Mouse (Mus musculus): ENCODE data around the gene Cdc14a. TPM values are rescaled to one million over a fixed set of nuclear protein-coding genes. Genes with fewer than 3 reads are reported as not detected.

Cdc14a gene
- total and polyA plus RNA-seq, 3 experiments = 2.6 to 5.9 TPM; not detected in 1

DNA sequence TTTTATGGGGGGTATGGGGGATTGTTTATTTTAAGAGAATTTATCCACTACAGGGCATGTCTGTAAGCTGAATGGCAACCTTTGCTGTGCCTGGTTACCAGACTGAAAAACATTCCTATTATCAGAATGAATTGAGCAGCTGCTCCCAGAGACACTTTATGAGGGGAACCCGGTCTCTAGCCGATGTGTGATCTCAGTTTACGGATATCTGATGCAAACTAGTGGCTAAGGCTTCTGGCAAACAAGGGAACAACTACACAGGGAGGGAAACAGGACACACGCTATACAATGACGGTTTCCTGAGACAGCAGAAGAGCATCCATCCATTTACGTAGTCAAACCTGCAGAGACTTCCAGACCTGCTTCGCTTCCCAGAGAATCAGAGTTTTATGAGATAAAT lies 25.9 kb downstream of the Cdc14a start:
- Histone ChIP-seq H3K27ac (ENCODE audit: control insufficient read depth, low read depth, low read length) (no peak overlapping the region), H3K36me3 (ENCODE audit: control insufficient read depth in 1 of 2, insufficient read depth in 2 of 2, low read length in 2 of 2) (no peaks in the 10 kb centered on the region), H3K27me3 (ENCODE audit: control insufficient read depth in 1 of 2, insufficient read depth in 2 of 2, low read length in 2 of 2) (no peaks in the 10 kb centered on the region), H3K9ac (ENCODE audit: control insufficient read depth, low read depth, low read length, poor library complexity, severe bottlenecking) (no peak overlapping the region), H3K79me2 (ENCODE audit: control insufficient read depth, insufficient read depth, low read length, poor library complexity) (no peaks in the 10 kb centered on the region), H3K9me3 (replicated peaks; ENCODE audit: insufficient read depth, low read length) (no peaks in the 10 kb centered on the region), H3K4me3 (ENCODE audit: control insufficient read depth in 1 of 2, insufficient read depth in 1 of 2, low read depth in 2 of 2, low read length in 2 of 2) (no peak overlapping the region), H3K4me1 (ENCODE audit: control insufficient read depth in 1 of 2, insufficient read depth in 2 of 2, low read length in 2 of 2) (peaks cover 0 to 2% of the 10 kb centered on the region in 2 experiments; a peak in 1 of 4 replicates)
- DNase-seq (ENCODE audit: low read depth, low spot score) = no peak
- TF ChIP-seq MEF2A (IDR thresholded peaks at IDR 0.05; ENCODE audit: extremely low read depth, insufficient replicate concordance, low read depth, low read length, poor library complexity, severe bottlenecking) = no peak
- TF ChIP-seq KAT2A (conservative IDR thresholded peaks at IDR 0.05; ENCODE audit: low read depth, low read length) = no peak
- TF ChIP-seq JUND (IDR thresholded peaks at IDR 0.05; ENCODE audit: low read depth, low read length) = no peak
- TF ChIP-seq POLR2A (IDR thresholded peaks at IDR 0.05; ENCODE audit: control insufficient read depth in 1 of 2, insufficient read depth in 1 of 2, low read depth in 1 of 2, low read length in 2 of 2, poor library complexity in 1 of 2) = no peak
- TF ChIP-seq NELFE (IDR thresholded peaks at IDR 0.05; ENCODE audit: low read depth, low read length) = no peak
- TF ChIP-seq USF2 (IDR thresholded peaks at IDR 0.05; ENCODE audit: borderline replicate concordance in 1 of 2, insufficient read depth in 1 of 2, low read depth in 1 of 2, low read length in 2 of 2) = no peak
- TF ChIP-seq TCF12 (IDR thresholded peaks at IDR 0.05; ENCODE audit: low read depth, low read length) = no peak

DNA sequence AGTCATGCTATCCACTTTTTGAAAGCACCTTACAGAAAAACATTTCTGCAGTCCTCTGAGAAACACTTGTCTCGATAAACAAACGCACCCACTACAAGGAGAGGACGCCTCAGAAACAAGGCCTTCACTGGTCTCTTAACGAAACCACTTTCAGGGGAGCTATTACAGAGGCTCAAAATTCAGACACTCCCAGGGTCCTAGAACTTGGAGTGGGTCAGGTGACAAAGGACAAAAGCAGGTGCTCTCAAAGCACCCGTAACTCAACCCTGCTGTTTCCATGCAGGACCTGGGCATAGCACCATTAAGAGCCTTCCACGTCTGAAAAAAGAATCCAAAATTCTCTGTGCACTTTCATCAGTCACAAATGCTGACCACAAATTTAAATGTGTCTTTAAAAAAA lies 26.5 kb downstream of the Cdc14a start:
- H3K36me3 ChIP-seq (ENCODE audit: control insufficient read depth in 1 of 2, insufficient read depth in 2 of 2, low read length in 2 of 2) = no peaks in the 10 kb centered on the region
- H3K9ac ChIP-seq (ENCODE audit: control insufficient read depth, low read depth, low read length, poor library complexity, severe bottlenecking) = no peak overlapping the region
- TF ChIP-seq EP300 (IDR thresholded peaks at IDR 0.05; ENCODE audit: low read depth in 1 of 2, low read length in 2 of 2) = no peak
- DNase-seq (ENCODE audit: low read depth, low spot score) = no peak
- no peaks in the 10 kb centered on the region for H3K79me2 ChIP-seq (ENCODE audit: control insufficient read depth, insufficient read depth, low read length, poor library complexity)
- peaks cover 0 to 2% of the 10 kb centered on the region in 2 experiments; a peak in 1 of 4 replicates for H3K4me1 ChIP-seq (ENCODE audit: control insufficient read depth in 1 of 2, insufficient read depth in 2 of 2, low read length in 2 of 2)
- no peaks in the 10 kb centered on the region for H3K9me3 ChIP-seq (replicated peaks; ENCODE audit: insufficient read depth, low read length)
- H3K27me3 ChIP-seq (ENCODE audit: control insufficient read depth in 1 of 2, insufficient read depth in 2 of 2, low read length in 2 of 2) = no peaks in the 10 kb centered on the region
- no peak overlapping the region for H3K27ac ChIP-seq (ENCODE audit: control insufficient read depth, low read depth, low read length)
- no peak overlapping the region for H3K4me3 ChIP-seq (ENCODE audit: control insufficient read depth in 1 of 2, insufficient read depth in 1 of 2, low read depth in 2 of 2, low read length in 2 of 2)

DNA sequence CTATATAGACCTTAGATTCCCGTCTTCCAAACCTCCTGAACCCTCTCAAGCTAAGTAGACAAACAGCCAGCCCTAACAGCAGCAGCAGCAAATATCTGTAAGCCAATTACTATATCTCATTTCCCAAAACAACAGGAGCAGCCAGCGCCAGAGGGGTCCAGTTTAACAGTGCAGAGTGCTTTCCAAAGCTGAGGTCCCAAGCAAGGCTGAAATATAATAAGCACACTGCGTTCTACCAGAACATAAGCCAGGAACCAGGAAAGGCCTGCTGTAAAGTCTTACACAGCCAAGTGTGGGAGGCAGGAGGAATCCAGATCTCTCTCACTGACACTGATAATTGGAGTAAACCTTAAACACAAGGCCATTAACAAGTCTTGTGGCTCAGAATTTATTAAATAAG lies 27.3 kb downstream of the Cdc14a start:
- no peaks in the 10 kb centered on the region for H3K9me3 ChIP-seq (replicated peaks; ENCODE audit: insufficient read depth, low read length)
- peaks cover 0 to 2% of the 10 kb centered on the region in 2 experiments; a peak in 1 of 4 replicates for H3K4me1 ChIP-seq (ENCODE audit: control insufficient read depth in 1 of 2, insufficient read depth in 2 of 2, low read length in 2 of 2)
- no peak overlapping the region for H3K27ac ChIP-seq (ENCODE audit: control insufficient read depth, low read depth, low read length)
- H3K27me3 ChIP-seq (ENCODE audit: control insufficient read depth in 1 of 2, insufficient read depth in 2 of 2, low read length in 2 of 2) = no peaks in the 10 kb centered on the region
- H3K9ac ChIP-seq (ENCODE audit: control insufficient read depth, low read depth, low read length, poor library complexity, severe bottlenecking) = no peak overlapping the region
- DNase-seq (ENCODE audit: low read depth, low spot score) = no peak
- no peak overlapping the region for H3K4me3 ChIP-seq (ENCODE audit: control insufficient read depth in 1 of 2, insufficient read depth in 1 of 2, low read depth in 2 of 2, low read length in 2 of 2)
- no peak for TF ChIP-seq MXI1 (IDR thresholded peaks at IDR 0.05; ENCODE audit: low read depth, low read length)
- no peaks in the 10 kb centered on the region for H3K36me3 ChIP-seq (ENCODE audit: control insufficient read depth in 1 of 2, insufficient read depth in 2 of 2, low read length in 2 of 2)
- H3K79me2 ChIP-seq (ENCODE audit: control insufficient read depth, insufficient read depth, low read length, poor library complexity) = no peaks in the 10 kb centered on the region
